Mouse (Mus musculus) thymus, postnatal 0 days (tissue): ENCODE data around the gene Skil. TPM values are rescaled to one million over a fixed set of nuclear protein-coding genes. Genes with fewer than 3 reads are reported as not detected.

ENCODE experiments used
- DNase-seq: peaks from one replicate; pipeline ENCODE4 v3.0.0-alpha.2; 2015; ENCODE audit warnings: low spot score
- polyA plus RNA-seq: library from polyadenylated mRNA; unstranded; fragments of >200 nt; fragmentation: Nextera tagmentation; extraction: Ambion mirVana; gene quantifications from 2 replicates; pipeline ENCODE4 v1.2.1, GENCODE M21; 2015

The Skil gene
- polyA plus RNA-seq: 14.6 and 17.0 TPM in 2 replicates

DNA sequence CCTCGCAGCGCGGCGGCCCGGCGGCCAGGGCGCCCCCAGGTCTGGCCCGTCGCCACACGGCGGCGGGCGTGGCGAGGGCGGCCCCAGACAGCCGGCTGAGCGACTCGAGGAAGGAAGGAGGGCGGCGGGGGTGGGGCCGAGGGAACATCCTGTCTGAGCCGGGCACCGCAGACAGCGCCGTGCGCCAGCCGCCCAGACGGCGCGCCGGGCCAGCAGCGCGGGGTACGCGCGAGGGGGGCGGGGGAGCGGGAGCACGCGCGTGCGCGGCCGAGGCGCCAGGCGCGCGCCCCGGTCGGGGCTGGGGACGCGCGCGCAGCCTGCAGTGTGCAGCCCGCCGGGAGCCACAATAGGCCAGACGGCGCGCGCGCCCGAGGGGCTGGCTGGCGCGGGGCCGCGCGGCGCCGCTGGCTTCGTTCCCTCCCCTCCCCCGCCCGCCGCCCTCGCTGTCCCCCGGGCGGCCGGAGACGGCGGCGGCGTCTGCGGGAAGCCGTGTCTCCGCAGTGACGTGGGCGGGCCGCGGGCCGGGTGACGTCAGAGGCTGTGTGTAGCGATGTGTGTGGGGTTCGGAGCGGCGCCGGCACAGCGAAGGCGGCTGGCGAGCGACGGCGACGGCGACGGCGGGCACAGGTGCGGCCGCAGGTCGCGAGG is at the start of gene Skil:
TSS of gene Skil (plus strand) at position 528 of the 648 bp plus-strand sequence.
- DNase-seq: peak; percentile 95

DNA sequence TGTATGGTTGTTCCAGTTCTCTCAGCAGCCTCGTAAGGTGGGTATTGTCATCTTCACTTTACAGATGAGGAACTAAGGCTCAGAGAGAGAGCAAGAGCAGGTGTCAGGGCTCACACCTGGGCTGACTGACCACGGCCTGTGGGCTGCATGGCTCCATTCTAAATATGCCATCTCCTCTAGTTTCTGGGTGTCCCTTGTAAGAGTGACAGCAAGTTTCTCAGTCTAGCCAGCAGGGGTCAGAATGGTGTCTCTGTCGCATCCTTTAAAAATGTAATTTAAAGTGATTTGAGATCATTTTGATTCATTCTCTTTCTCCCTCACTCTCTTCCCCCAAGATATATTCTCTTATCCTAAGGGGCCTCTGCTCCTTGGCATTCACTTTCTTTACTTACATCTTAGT is 47.6 kb upstream of the Skil start:
- peak; percentile 33 for DNase-seq

DNA sequence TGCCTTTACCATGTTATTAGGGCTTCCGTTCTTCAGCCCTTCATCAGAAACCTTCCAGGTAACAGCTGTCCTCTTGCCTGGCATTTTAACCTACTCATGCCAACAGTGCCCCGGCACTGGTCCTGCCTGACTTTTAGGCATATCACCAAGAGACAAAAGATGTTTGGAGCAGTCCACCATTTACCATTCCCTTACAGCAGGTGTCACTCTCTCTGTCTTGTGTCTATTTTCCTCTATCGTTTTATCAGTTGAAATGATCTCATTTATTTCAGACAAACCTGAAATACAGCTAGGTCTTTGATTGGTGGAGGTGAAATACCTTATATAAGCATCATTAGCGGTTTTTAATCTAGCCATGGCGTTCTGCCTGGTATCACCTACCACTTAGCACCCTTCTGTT is 45.8 kb upstream of the Skil start:
- no peak for DNase-seq

DNA sequence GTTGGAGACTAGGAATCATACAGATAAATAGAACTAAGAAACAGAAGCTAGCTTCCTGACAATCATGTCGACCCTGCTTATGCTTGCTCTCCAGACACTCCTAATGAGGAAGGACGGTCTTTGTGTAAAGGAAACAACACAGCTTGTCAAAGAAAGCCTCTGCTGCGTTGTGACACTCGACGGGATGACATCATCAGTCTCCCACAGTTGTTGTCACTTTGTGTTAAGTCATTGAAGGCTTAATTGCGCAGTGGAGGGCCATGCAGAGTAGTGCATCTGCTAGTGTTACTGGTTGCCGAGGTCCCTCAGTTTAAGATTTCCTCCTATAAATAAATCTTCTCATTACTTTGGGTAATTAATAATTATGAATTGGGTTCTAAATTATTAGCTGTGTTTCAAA is 44.5 kb upstream of the Skil start:
- DNase-seq: no peak

DNA sequence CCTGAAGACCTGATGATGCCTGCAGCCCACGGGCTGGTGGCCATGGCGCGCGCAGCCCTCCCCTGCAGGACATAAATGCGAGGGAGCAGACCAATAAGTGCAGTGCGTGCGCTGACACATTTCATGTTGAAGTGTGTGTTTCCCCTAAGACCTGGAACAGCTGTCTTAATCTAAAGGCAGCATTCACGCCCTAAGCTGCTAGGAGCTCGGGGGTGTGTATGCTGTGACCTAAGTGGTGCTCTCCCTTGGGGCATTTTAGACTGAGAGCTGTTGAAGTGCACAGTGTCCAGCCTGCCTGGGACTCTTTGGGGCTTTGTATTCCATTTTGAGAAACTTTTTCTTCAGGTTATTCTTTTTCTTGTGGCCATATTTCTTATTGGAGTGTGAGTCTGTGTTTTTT is 43.1 kb upstream of the Skil start:
- no peak for DNase-seq

GRCm38 (mm10) chr3:31053191-31053590 is 41.7 kb upstream of the Skil start:
- DNase-seq: no peak

- no peak for DNase-seq
Observed at GRCm38 (mm10) chr3:31054888-31055287, 40.0 kb upstream of the Skil start.

GRCm38 (mm10) chr3:31056047-31056650 is 38.7 kb upstream of the Skil start:
- DNase-seq: peak; percentile 41

- DNase-seq: peak; percentile 72
Observed at GRCm38 (mm10) chr3:31056651-31057627, 37.9 kb upstream of the Skil start.

- peak; percentile 50 for DNase-seq
Observed at GRCm38 (mm10) chr3:31060745-31061102, 34.1 kb upstream of the Skil start.

DNA sequence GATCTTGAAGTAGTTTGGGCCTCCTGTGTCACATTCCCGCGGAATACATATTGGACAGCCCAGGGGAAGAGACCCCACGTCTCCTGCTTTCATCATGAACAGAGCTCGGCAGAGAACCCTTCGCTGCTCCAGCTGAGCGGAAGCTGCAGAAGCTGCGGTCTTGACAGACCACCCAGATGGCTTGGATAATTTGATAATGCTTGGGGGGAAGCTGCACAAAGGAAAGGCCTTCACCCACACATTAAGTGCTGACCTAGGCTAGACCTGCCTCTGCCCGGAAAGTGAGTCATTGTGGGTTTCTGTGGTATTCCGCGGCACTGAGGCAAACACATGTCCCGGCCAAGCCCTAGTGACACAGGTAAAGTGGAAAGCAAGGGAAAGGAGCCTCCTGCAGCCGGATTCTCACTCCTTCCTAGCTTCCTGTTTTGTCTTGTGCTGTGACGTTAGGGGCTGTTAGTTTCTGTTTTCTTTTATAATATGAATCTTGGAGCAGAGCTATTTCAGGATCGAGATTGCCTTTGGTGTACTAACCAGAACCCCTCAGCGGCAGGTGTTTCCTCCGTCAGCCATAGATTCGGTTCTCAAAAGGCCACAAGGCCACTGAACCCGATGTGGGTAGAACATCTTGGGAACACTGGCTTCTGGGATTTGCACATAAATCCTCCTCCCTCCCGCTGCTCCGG is 33.6 kb upstream of the Skil start:
- peak; percentile 68 for DNase-seq

DNA sequence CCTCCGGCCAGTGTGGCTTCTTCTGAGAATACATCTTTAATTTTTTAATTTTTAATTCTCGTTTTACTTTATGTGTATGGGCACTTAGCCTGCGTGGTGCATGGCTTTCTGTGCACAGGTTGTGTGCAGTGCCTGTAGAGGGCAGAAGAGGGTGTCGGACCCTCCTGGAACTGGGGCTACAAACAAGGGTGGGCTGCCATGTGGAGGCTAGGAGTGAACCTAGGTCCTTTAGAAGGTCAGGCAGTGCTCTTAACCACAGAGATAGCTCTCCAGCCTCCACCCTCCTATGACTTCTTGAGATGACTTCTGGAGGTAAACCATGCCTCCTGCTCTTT is 33.1 kb upstream of the Skil start:
- no peak for DNase-seq

- DNase-seq: no peak
Observed at GRCm38 (mm10) chr3:31062325-31062724, 32.5 kb upstream of the Skil start.

DNA sequence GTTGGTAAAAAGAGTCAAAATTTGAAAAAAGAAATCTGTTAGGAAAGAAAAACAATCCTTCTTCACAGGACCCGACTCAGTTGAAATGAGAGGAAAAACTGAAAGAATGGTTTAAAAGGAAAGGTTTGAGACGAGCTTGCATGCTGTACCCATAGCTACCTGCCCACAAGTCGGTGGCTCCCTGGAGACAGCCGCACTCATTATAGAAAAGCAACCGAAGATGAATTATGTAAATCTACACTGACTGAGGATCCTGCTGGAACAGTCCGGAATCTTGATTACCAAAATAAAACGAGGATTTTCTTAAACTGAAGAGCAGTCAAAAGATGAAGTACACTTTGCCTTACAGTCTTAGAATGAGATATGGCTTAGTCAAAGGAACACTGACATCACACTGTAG is 26.4 kb upstream of the Skil start:
- DNase-seq: no peak

- no peak for DNase-seq
Observed at GRCm38 (mm10) chr3:31071804-31072203, 23.1 kb upstream of the Skil start.

- DNase-seq: no peak
Observed at GRCm38 (mm10) chr3:31075808-31076207, 19.1 kb upstream of the Skil start.

DNA sequence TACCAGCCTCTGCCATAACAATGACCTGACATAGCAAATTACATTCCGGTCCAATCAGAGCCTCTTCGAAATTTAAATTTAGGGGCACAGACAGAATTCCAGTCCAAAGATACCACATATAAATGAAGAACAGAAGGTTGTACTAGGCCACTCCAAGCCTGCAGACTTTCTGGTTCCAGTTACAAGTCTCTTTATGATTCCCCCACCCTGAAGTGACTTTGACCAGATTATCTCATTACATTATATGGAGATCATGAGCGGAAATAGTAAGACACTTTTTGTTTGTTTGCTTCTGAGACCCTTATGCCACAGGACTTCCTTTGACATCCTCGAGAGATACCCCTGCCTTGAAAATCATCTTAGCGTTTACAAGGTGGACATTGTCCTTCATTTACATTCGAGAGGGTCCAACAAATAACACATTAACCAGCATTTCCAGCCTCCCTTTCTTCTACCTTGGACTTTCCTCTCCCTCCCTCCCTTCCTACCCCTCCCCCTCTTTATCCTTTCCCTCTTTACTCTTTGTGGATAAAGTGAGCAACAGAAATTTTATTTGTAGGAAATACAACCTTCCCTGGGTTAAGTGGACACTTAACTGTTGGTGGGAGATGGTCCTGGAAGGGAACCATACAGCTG is 17.7 kb upstream of the Skil start:
- no peak for DNase-seq

DNA sequence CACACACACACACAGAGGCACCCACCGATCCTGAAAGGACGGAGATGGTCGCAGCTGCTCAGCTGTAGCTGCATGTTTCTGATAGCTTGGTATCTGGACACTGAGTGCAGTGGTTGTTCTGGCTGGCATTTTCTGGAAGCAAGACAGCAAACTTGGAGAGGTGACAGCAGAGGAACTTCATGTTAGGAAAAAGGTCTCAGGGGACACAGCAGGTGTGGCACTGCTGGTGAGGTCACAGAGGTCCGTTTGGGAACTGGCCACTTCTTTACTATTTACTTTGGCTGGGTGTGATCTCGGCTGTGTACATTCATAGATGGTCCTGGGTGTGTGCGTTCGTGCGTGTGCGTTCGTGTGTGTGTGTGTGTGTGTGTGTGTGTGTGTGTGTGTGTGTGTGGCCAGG is 15.4 kb upstream of the Skil start:
- no peak for DNase-seq

DNA sequence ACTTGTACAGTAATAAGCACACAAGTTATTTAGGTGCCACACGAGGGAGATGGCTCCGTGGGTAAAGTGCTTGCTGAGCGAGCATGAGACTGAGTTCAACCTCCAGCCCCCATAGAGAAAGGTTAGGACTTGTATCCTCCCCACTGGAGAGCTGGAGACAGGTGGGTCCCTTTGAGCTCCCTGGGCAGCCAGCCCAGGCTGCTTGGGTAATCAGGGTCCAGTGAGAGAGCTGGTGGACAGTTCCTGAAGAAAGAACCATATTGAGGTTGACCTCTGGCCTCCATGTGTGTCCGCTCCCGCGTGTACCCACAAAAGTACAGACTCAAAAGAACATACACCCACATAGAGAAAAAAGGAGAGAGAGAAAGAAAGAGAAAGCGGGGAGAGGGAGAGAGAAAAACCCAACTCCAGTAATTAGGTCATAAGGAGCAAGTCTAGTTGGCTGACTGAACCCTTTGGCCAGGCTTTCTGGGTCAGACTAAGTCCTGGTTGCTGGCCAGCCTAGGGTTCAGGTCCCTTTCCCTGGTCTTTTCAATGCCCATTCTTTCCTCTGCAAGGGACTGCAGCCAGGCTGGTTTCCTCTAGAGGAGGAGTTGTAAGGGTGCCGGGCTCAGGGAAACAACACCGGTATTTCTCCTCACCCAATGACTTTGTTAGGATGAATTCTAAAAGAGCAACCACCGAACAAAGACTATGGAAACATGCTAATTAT is 13.9 kb upstream of the Skil start:
- no peak for DNase-seq

DNA sequence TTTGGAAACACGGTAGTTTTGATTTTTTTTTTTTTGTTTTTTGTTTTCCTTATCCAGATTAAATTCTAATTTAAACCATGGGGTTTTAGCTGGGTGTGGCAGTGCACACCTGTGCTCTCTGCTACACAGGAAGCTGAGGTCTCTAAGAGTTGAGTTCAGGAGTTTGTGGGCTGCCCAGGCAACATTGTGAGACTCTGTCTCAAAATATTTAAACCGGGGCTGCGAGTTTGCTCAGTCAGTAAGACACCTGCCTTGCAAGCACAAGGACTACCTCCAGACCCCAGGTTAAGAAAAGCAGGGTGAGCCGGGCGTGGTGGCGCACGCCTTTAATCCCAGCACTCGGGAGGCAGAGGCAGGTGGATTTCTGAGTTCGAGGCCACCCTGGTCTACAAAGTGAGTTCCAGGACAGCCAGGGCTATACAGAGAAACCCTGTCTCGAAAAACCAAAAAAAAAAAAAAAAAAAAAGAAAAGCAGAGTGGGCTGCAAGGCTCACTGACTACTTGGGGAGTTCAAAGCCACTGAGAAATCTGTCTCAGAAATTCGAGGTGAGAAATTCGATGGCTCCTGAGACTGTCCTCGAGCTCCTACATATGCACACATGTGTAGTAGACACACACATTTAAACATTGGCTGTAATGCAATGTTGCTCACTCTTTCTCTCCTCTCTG is 11.9 kb upstream of the Skil start:
- peak; percentile 72 for DNase-seq
